Mouse (Mus musculus) small intestine, adult 2 months (tissue): Measurements from ENCODE around the gene Rad23b. TPM values are rescaled to one million over a fixed set of nuclear protein-coding genes. Genes with fewer than 3 reads are reported as not detected.
"Not testable (repeated sequence)": the region's sequence is repeated elsewhere in the genome, so short reads cannot be mapped to it uniquely, and the experiment has no call there.

Experiments used
- H3K27ac ChIP-seq: fragments of 200-500 bp; 2 replicates; pipeline ENCODE4 v1.5.1; 2012; ENCODE audit warnings: low read depth, low read length, control low read depth, inconsistent platforms; ENCODE audit not compliant: insufficient read depth
- H3K27me3 ChIP-seq: fragments of 200-500 bp; 2 replicates; pipeline ENCODE4 v1.6.1; 2012; ENCODE audit warnings: mild to moderate bottlenecking, moderate library complexity, low read length, inconsistent platforms; ENCODE audit not compliant: control insufficient read depth, insufficient read depth
- H3K36me3 ChIP-seq: fragments of 200-500 bp; 2 replicates; pipeline ENCODE4 v1.6.1; 2012; ENCODE audit warnings: mild to moderate bottlenecking, low read length, control low read depth, inconsistent platforms; ENCODE audit not compliant: control insufficient read depth, insufficient read depth
- H3K4me1 ChIP-seq: fragments of 200-500 bp; 2 replicates; pipeline ENCODE4 v1.6.1; 2012; ENCODE audit warnings: low read length, inconsistent platforms, mixed read lengths; ENCODE audit not compliant: control insufficient read depth, insufficient read depth, insufficient read length
- H3K4me3 ChIP-seq: fragments of 200-500 bp; 2 replicates; pipeline ENCODE4 v1.5.1; 2012; ENCODE audit warnings: low read depth, mild to moderate bottlenecking, control low read depth, inconsistent platforms, low read length, moderate library complexity
- CTCF ChIP-seq: fragments of 200-500 bp; IDR thresholded peaks from 2 replicates; pipeline ENCODE4 v1.5.1; 2012; ENCODE audit warnings: low read depth, mild to moderate bottlenecking, control low read depth, inconsistent platforms, low read length, moderate library complexity, mixed read lengths; ENCODE audit not compliant: insufficient replicate concordance, insufficient read length; ENCODE audit errors: extremely low read depth
- POLR2A ChIP-seq: fragments of 200-500 bp; IDR thresholded peaks from 2 replicates; pipeline ENCODE4 v1.6.1; 2012; ENCODE audit warnings: low read depth, mild to moderate bottlenecking, control low read depth, inconsistent platforms, low read length, moderate library complexity
- WGBS: fragments of 180-500 bp; shearing (Covaris S2); methylation state at CpG from one replicate; pipeline ENCODE4 v1.1.7; 2018; 5-methylcytosine and 5-hydroxymethylcytosine counted together
- polyA plus RNA-seq: library from polyadenylated mRNA; depleted of rRNA; stranded (reverse); fragments of >200 nt; gene quantifications from 2 replicates; pipeline ENCODE4 v1.2.3, GENCODE M21; 2012; rRNA removed

The Rad23b gene
- polyA plus RNA-seq, 1 experiment: 267 TPM

DNA sequence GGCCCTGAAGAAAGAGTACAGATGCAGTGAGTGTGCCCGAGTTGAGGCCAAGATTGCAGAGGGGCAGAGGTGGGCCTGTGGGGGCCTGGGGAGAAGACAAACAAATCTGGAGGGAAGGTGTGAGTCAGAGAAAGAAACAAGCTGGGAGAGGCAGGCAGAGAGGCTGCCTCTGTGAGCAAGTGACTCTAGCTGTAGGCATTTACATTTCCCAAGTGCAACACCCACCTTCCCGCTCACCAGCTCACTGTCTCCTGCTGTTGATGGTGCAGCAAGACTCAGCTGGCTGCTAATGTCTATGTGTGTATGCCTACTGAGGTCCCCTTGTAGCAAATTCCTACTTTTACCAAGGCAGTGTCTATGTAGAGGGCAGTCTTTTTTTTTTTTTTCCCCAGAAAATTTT, 58.2 kb downstream of the Rad23b start:
- no peak overlapping the region for H3K27ac ChIP-seq
- TF ChIP-seq POLR2A (no peak), CTCF (no peak)
- H3K27me3 ChIP-seq: no peaks in the 10 kb centered on the region
- H3K4me3 ChIP-seq: no peak overlapping the region
- 62% methylated on average over 2 of the region's 2 CpGs for WGBS
- H3K36me3 ChIP-seq: no peaks in the 10 kb centered on the region
- no peaks in the 10 kb centered on the region for H3K4me1 ChIP-seq

DNA sequence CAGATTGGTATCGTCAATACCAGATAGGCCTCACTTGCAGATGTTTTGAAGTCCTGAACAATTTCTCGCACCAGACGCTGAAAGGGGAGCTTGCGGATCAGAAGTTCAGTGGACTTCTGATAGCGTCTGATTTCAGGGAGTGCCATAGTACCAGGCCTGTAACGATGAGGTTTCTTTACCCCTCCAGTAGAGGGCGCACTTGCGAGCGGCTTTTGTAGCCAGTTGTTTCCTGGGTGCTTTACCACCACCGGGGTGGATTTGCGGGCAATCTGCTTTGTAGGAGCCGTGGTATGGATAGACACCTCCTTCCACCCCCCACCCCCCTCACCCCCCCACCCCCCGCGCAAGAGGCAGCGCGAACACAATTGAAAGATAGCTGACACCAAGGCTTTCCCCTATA, 59.2 kb downstream of the Rad23b start:
- Histone ChIP-seq H3K27me3 (no peaks in the 10 kb centered on the region), H3K4me1 (no peaks in the 10 kb centered on the region), H3K36me3 (no peaks in the 10 kb centered on the region), H3K4me3 (no peak overlapping the region), H3K27ac (no peak overlapping the region)
- TF ChIP-seq CTCF (peak; percentile 28; the same call in 1 of the 2 replicates), POLR2A (no peak)
- WGBS: 95% methylated on average over 16 of the region's 16 CpGs

DNA sequence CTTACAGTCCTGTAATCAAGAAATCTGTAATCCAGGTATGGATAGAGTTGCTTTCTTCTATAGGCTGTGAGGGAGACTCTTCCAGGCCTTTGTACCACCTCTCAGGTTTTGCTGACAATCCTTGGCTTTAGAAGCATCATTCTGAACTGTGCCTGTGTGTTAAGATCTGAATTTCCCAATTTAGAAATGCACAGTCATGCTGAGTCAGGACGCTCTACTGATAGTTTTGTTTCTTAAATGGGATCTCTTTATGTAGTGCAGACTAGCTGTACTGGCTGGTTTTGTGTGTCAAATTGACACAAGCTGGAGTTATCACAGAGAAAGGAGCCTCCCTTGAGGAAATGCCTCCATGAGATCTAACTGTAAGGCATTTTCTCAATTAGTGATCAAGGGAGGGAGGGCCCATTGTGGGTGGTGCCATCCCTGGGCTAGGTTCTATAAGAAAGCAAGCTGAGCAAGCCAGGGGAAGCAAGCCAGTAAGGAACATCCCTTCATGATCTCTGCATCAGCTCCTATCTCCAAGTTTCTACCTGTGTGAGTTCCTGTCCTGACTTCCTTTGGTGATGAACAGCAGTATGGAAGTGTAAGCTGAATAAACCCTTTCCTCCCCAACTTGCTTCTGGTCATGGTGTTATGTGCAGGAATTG, 59.9 kb downstream of the Rad23b start:
- 90% methylated on average over 1 of the region's 1 CpGs for WGBS
- H3K4me3 ChIP-seq, H3K27ac ChIP-seq, H3K27me3 ChIP-seq, H3K36me3 ChIP-seq, H3K4me1 ChIP-seq: not testable (repeated sequence)

DNA sequence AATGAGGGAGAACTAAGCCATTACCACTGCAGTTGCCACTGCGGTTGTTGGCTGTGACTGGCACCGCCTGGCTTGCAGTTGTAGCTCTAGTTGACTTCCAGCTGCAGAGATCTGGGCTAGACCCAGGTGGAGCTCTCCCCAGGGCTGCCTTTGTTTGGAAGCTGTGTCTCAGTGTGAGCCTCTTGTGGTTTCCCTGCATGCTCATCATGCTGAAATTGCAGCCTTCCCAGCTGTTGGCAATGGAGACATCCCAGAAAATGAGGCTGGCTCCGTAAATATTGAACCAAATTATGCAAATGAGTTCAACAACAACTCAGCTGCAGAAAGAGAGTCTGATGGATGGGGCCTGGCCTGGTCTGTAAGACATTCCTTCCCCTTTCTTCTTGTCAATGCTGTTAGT, 66.0 kb downstream of the Rad23b start:
- Histone ChIP-seq H3K4me1 (no peaks in the 10 kb centered on the region), H3K27me3 (no peaks in the 10 kb centered on the region), H3K4me3 (no peak overlapping the region), H3K27ac (no peak overlapping the region), H3K36me3 (no peaks in the 10 kb centered on the region)
- 74% methylated on average over 3 of the region's 3 CpGs for WGBS
- TF ChIP-seq CTCF (no peak), POLR2A (no peak)

DNA sequence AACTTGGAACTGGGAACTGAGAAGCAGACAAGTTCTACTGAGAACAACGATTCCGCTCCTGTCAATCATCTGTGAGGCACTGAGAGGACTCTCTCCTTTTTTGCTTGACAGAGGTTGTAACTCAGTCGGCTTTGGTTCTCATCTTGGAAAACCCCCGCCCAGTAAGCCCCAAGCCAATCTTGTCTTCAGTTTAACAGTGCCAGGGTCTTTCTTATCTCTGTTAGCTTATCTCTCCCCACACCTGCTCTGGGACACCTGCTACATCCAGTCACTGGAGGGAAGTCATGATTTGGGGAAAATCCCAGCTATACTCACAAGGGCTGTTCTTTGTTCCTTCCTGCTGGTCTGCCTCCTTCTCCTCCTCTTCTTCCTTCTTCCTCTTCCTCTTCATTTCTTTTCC, 76.4 kb downstream of the Rad23b start:
- WGBS: 22% methylated on average over 4 of the region's 4 CpGs

More for the DNA sequence above, 76.4 kb downstream of the Rad23b start:
- Histone ChIP-seq H3K36me3 (no peaks in the 10 kb centered on the region), H3K27me3 (no peaks in the 10 kb centered on the region), H3K27ac (no peak overlapping the region), H3K4me1 (peaks cover 6% of the 10 kb centered on the region; the same call in 1 of the 2 replicates), H3K4me3 (no peak overlapping the region)
- no peak for TF ChIP-seq CTCF
- no peak for TF ChIP-seq POLR2A

Other genes starting within 250 kb of the Rad23b start
- 178 and 590 TPM in 2 replicates for gene Klf4, start 182.4 kb downstream of the Rad23b start, polyA plus RNA-seq